Mouse (Mus musculus) ES-CJ7 (cell line): ENCODE data around the gene Arhgap23.

Experiments used
- DNase-seq: peaks from one replicate; pipeline ENCODE4 v3.0.0; 2011; ENCODE audit warnings: low read depth, low spot score

Arhgap23 gene

DNA sequence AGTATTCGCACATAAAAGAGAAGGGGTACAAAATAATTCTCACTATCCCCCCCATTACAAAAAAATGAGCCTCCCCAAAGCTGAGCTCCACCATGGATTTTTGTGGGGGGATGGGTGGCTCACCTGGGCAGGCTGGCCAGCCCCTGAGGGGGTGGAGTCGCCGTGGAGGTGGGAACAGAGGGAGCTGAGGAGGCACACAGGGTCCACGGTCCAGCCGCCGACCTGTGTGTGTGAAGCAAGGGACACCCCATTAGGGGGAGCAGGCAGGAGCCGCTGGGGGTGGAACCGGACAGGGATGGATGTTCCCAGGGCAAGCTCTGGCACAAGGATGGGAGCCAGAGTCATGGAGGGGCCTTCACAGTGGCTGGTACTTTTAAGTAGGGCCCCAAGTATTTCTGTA is 133.4 kb downstream of the Arhgap23 start:
- no peak for DNase-seq
